Mouse (Mus musculus): ENCODE results near the gene Gnptab. TPM values are rescaled to one million over a fixed set of nuclear protein-coding genes. Genes with fewer than 3 reads are reported as not detected.

The Gnptab gene
- total and polyA plus RNA-seq, 3 experiments, result 2.7 to 50.8 (median 41.0) TPM

- TF ChIP-seq GATA1 (IDR thresholded peaks at IDR 0.05; ENCODE audit: borderline replicate concordance, low read length) (no peak), GATA2 (IDR thresholded peaks at IDR 0.05; ENCODE audit: borderline replicate concordance, low read depth, low read length) (no peak), CTCF (IDR thresholded peaks at IDR 0.05; ENCODE audit: low read depth, low read length) (no peak), POLR2AphosphoS5 (IDR thresholded peaks at IDR 0.05; ENCODE audit: insufficient replicate concordance, low read depth, low read length) (no peak)
These were observed 3.1 kb downstream of the Gnptab start for GRCm38 (mm10) chr10:88382009-88382408.

DNA sequence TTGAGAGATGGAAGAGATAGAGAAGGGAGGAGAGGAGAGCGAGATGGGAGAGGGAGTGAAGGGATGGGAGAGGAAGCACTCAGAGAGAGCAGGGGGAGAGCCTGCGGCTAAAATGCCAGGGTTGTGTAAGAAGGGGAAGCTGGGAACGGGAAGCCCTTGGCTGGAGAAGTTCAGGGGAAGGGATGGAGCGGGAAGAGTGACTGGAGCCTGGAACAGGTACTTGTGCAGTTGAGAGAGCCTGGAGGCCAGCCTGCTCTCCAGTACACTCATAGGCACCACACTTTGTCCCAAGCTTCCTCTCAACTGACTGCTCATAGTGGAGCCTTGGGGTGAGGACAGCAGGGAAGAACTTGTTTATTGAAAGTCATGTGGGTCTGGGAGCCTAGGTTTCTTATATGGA is 4.5 kb downstream of the Gnptab start:
- no peaks in the 10 kb centered on the region for H3K9me3 ChIP-seq (replicated peaks)
- ATAC-seq (ENCODE audit: extremely low read depth, insufficient number of reproducible peaks, low FRiP score, poor library complexity, severe bottlenecking) (no peak), DNase-seq (ENCODE audit: low spot score) (no peak)
- TF ChIP-seq TAL1 (conservative IDR thresholded peaks at IDR 0.05; ENCODE audit: low read depth, low read length) (no peak), POLR2AphosphoS5 (IDR thresholded peaks at IDR 0.05; ENCODE audit: insufficient replicate concordance, low read depth, low read length) (no peak), CTCF (IDR thresholded peaks at IDR 0.05; ENCODE audit: low read depth, low read length) (no peak), GATA2 (IDR thresholded peaks at IDR 0.05; ENCODE audit: borderline replicate concordance, low read depth, low read length) (no peak), GATA1 (IDR thresholded peaks at IDR 0.05; ENCODE audit: borderline replicate concordance, low read length) (no peak)
- peaks cover 7% of the 10 kb centered on the region for H3K36me3 ChIP-seq (replicated peaks)
- no peaks in the 10 kb centered on the region for H3K27me3 ChIP-seq (ENCODE audit: insufficient read depth, low read length)
- H3K4me1 ChIP-seq (ENCODE audit: insufficient read depth, low read depth, low read length), result peaks cover 69% of the 10 kb centered on the region
- H3K4me3 ChIP-seq (ENCODE audit: low read depth, low read length), result peak overlapping the region; percentile 55; the same call in 1 of the 2 replicates

More at GRCm38 (mm10) chr10:88382009-88382408, 3.1 kb downstream of the Gnptab start:
- H3K9me3 ChIP-seq (replicated peaks), result no peaks in the 10 kb centered on the region
- H3K4me3 ChIP-seq (ENCODE audit: low read depth, low read length), result peak overlapping the region; percentile 45; the same call in 1 of the 2 replicates
- ATAC-seq (ENCODE audit: extremely low read depth, insufficient number of reproducible peaks, low FRiP score, poor library complexity, severe bottlenecking) (no peak), DNase-seq (ENCODE audit: low spot score) (no peak)
- no peaks in the 10 kb centered on the region for H3K27me3 ChIP-seq (ENCODE audit: insufficient read depth, low read length)
- H3K36me3 ChIP-seq (replicated peaks), result peaks cover 7% of the 10 kb centered on the region
- peaks cover 79% of the 10 kb centered on the region for H3K4me1 ChIP-seq (ENCODE audit: insufficient read depth, low read depth, low read length)

GRCm38 (mm10) chr10:88384081-88384480 is 5.1 kb downstream of the Gnptab start:
- ATAC-seq (ENCODE audit: extremely low read depth, insufficient number of reproducible peaks, low FRiP score, poor library complexity, severe bottlenecking) (no peak), DNase-seq (ENCODE audit: low spot score) (no peak)
- H3K4me3 ChIP-seq (ENCODE audit: low read depth, low read length), result no peak overlapping the region
- peaks cover 72% of the 10 kb centered on the region for H3K4me1 ChIP-seq (ENCODE audit: insufficient read depth, low read depth, low read length)
- no peaks in the 10 kb centered on the region for H3K9me3 ChIP-seq (replicated peaks)
- peaks cover 10% of the 10 kb centered on the region for H3K36me3 ChIP-seq (replicated peaks)
- no peaks in the 10 kb centered on the region for H3K27me3 ChIP-seq (ENCODE audit: insufficient read depth, low read length)
- TF ChIP-seq GATA1 (IDR thresholded peaks at IDR 0.05; ENCODE audit: borderline replicate concordance, low read length) (no peak), TAL1 (conservative IDR thresholded peaks at IDR 0.05; ENCODE audit: low read depth, low read length) (no peak), POLR2AphosphoS5 (IDR thresholded peaks at IDR 0.05; ENCODE audit: insufficient replicate concordance, low read depth, low read length) (no peak), GATA2 (IDR thresholded peaks at IDR 0.05; ENCODE audit: borderline replicate concordance, low read depth, low read length) (no peak), CTCF (IDR thresholded peaks at IDR 0.05; ENCODE audit: low read depth, low read length) (no peak)

GRCm38 (mm10) chr10:88385290-88385689 is 6.4 kb downstream of the Gnptab start:
- DNase-seq (ENCODE audit: low spot score) (no peak), ATAC-seq (ENCODE audit: extremely low read depth, insufficient number of reproducible peaks, low FRiP score, poor library complexity, severe bottlenecking) (no peak)
- H3K9me3 ChIP-seq (replicated peaks), result no peaks in the 10 kb centered on the region
- no peaks in the 10 kb centered on the region for H3K27me3 ChIP-seq (ENCODE audit: insufficient read depth, low read length)
- peaks cover 13% of the 10 kb centered on the region for H3K36me3 ChIP-seq (replicated peaks)
- H3K4me1 ChIP-seq (ENCODE audit: insufficient read depth, low read depth, low read length), result peaks cover 78% of the 10 kb centered on the region
- no peak for TF ChIP-seq GATA1 (IDR thresholded peaks at IDR 0.05; ENCODE audit: borderline replicate concordance, low read length)
- TF ChIP-seq CTCF (IDR thresholded peaks at IDR 0.05; ENCODE audit: low read depth, low read length), result no peak
- no peak for TF ChIP-seq POLR2AphosphoS5 (IDR thresholded peaks at IDR 0.05; ENCODE audit: insufficient replicate concordance, low read depth, low read length)
- no peak for TF ChIP-seq GATA2 (IDR thresholded peaks at IDR 0.05; ENCODE audit: borderline replicate concordance, low read depth, low read length)
- no peak for TF ChIP-seq TAL1 (conservative IDR thresholded peaks at IDR 0.05; ENCODE audit: low read depth, low read length)
- no peak overlapping the region for H3K4me3 ChIP-seq (ENCODE audit: low read depth, low read length)

GRCm38 (mm10) chr10:88385758-88386157 is 6.8 kb downstream of the Gnptab start:
- H3K4me3 ChIP-seq (ENCODE audit: low read depth, low read length), result peak overlapping the region; percentile 68; the same call in 1 of the 2 replicates
- H3K9me3 ChIP-seq (replicated peaks), result no peaks in the 10 kb centered on the region
- peaks cover 81% of the 10 kb centered on the region for H3K4me1 ChIP-seq (ENCODE audit: insufficient read depth, low read depth, low read length)
- DNase-seq (ENCODE audit: low spot score) (peak; percentile 73), ATAC-seq (ENCODE audit: extremely low read depth, insufficient number of reproducible peaks, low FRiP score, poor library complexity, severe bottlenecking) (peak; percentile 77)
- H3K36me3 ChIP-seq (replicated peaks), result peaks cover 17% of the 10 kb centered on the region
- TF ChIP-seq POLR2AphosphoS5 (IDR thresholded peaks at IDR 0.05; ENCODE audit: insufficient replicate concordance, low read depth, low read length), result no peak
- TF ChIP-seq CTCF (IDR thresholded peaks at IDR 0.05; ENCODE audit: low read depth, low read length), result no peak
- TF ChIP-seq GATA2 (IDR thresholded peaks at IDR 0.05; ENCODE audit: borderline replicate concordance, low read depth, low read length), result peak; percentile 28; the same call in 1 of the 2 replicates
- TF ChIP-seq TAL1 (conservative IDR thresholded peaks at IDR 0.05; ENCODE audit: low read depth, low read length), result peak; percentile 88
- TF ChIP-seq GATA1 (IDR thresholded peaks at IDR 0.05; ENCODE audit: borderline replicate concordance, low read length), result no peak
- H3K27me3 ChIP-seq (ENCODE audit: insufficient read depth, low read length), result no peaks in the 10 kb centered on the region

GRCm38 (mm10) chr10:88386251-88386650 is 7.3 kb downstream of the Gnptab start:
- Histone ChIP-seq H3K27me3 (ENCODE audit: insufficient read depth, low read length) (no peaks in the 10 kb centered on the region), H3K9me3 (replicated peaks) (no peaks in the 10 kb centered on the region), H3K36me3 (replicated peaks) (peaks cover 22% of the 10 kb centered on the region), H3K4me1 (ENCODE audit: insufficient read depth, low read depth, low read length) (peaks cover 81% of the 10 kb centered on the region), H3K4me3 (ENCODE audit: low read depth, low read length) (peak overlapping the region; percentile 68; the same call in 1 of the 2 replicates)
- 0 out of 2 replicates have a peak, but pooled peaks have one; percentile 3 for ATAC-seq (ENCODE audit: extremely low read depth, insufficient number of reproducible peaks, low FRiP score, poor library complexity, severe bottlenecking)
- DNase-seq (ENCODE audit: low spot score), result no peak
- TF ChIP-seq POLR2AphosphoS5 (IDR thresholded peaks at IDR 0.05; ENCODE audit: insufficient replicate concordance, low read depth, low read length) (no peak), TAL1 (conservative IDR thresholded peaks at IDR 0.05; ENCODE audit: low read depth, low read length) (no peak), GATA2 (IDR thresholded peaks at IDR 0.05; ENCODE audit: borderline replicate concordance, low read depth, low read length) (no peak), GATA1 (IDR thresholded peaks at IDR 0.05; ENCODE audit: borderline replicate concordance, low read length) (no peak), CTCF (IDR thresholded peaks at IDR 0.05; ENCODE audit: low read depth, low read length) (no peak)

All from G1E (cell line).